Mouse (Mus musculus) CH12.LX (cell line): ENCODE data around the gene Tmbim7.

ENCODE experiments used
- CTCF ChIP-seq, 2 experiments: IDR thresholded peaks in 1 of 2; conservative IDR thresholded peaks in 1 of 2; 2 replicates each; pipeline ENCODE4 v1.5.1; 2011 to 2012; ENCODE audit warnings: low read depth in 2 of 2, low read length in 2 of 2, improper control_type of control experiment in 1 of 2, inconsistent platforms in 1 of 2, mild to moderate bottlenecking in 1 of 2, moderate library complexity in 1 of 2
- POLR2A ChIP-seq: IDR thresholded peaks from 2 replicates; pipeline ENCODE4 v1.6.1; 2011; ENCODE audit warnings: low read depth, mild to moderate bottlenecking, improper control_type of control experiment, low read length
- RCOR1 ChIP-seq: conservative IDR thresholded peaks from 2 replicates; pipeline ENCODE4 v1.6.1; 2012; ENCODE audit warnings: low read depth, mild to moderate bottlenecking, inconsistent platforms, low read length, improper control_type of control experiment

DNA sequence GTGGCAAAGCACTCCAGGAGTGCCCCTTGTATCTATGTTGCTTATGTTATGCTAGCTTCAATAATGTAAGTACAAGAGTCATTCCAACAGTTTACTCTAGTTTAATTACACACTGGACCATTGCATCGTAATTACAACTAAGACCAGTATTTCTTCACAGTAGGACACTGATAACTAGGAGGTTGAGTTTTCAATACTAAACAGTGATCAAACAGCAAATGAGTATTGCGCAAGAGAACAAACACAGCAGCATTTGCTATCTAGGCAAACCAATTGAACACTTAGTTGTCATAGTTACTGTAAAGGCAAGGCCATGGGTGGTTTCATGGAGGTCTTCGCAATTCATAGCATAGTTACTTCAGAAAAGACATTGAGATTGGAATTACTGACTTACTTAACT, 40.3 kb downstream of the Tmbim7 start:
- TF ChIP-seq CTCF (conservative IDR thresholded peaks at IDR 0.05 in 1 of 2, IDR thresholded peaks at IDR 0.05 in 1 of 2; ENCODE audit: low read depth in 2 of 2, low read length in 2 of 2) (no peak), POLR2A (no peak), RCOR1 (no peak)
